Mouse (Mus musculus) spleen, postnatal 36 days (tissue): Measurements from ENCODE around the gene Prr7.

Experiments
- DNase-seq, 2 experiments: peaks; one replicate each; pipeline ENCODE4 v3.0.0; 2022; ENCODE audit warnings: low spot score in 2 of 2, mixed read lengths in 1 of 2

Prr7 gene

GRCm38 (mm10) chr13:55506697-55507096 lies 42.6 kb downstream of the Prr7 start:
- DNase-seq: no peak

- DNase-seq: no peak
Observed at GRCm38 (mm10) chr13:55507877-55508276, 43.8 kb downstream of the Prr7 start.

- DNase-seq: no peak
Observed at GRCm38 (mm10) chr13:55508531-55508930, 44.5 kb downstream of the Prr7 start.

GRCm38 (mm10) chr13:55510332-55510667 lies 46.2 kb downstream of the Prr7 start:
- no peak for DNase-seq

- peak; percentile 34 to 36 for DNase-seq
Observed at GRCm38 (mm10) chr13:55510668-55511491, 46.8 kb downstream of the Prr7 start.

- no peak for DNase-seq
Observed at GRCm38 (mm10) chr13:55511492-55511861, 47.4 kb downstream of the Prr7 start.

GRCm38 (mm10) chr13:55512379-55513031 lies 48.4 kb downstream of the Prr7 start:
- DNase-seq: no peak

GRCm38 (mm10) chr13:55513111-55513748 lies 49.2 kb downstream of the Prr7 start, which contains the start of gene Pdlim7:
TSS of gene Pdlim7 (minus strand) at chr13:55513676.
- peak; percentile 76 to 81 for DNase-seq

- DNase-seq: no peak
Observed at GRCm38 (mm10) chr13:55513828-55514227, 49.8 kb downstream of the Prr7 start.

GRCm38 (mm10) chr13:55516955-55517354 lies 52.9 kb downstream of the Prr7 start:
- peak; percentile 71 to 77 for DNase-seq

GRCm38 (mm10) chr13:55519606-55520005 lies 55.5 kb downstream of the Prr7 start:
- no peak for DNase-seq

GRCm38 (mm10) chr13:55522730-55523129 lies 58.7 kb downstream of the Prr7 start:
- no peak for DNase-seq
